Mouse (Mus musculus): ENCODE results near the gene Eomes. TPM values are rescaled to one million over a fixed set of nuclear protein-coding genes. Genes with fewer than 3 reads are reported as not detected.

The Eomes gene
- polyA plus RNA-seq, 1 experiment from 2014 or later: 28.3 TPM

GRCm38 (mm10) chr9:118488138-118488895, 10.3 kb downstream of the Eomes start:
- 1% methylated on average over 28 of the region's 28 CpGs for WGBS
- Histone ChIP-seq H3K4me2 (replicated peaks) (peak overlapping the region; percentile 62), H3K27me3 (peaks cover 47% of the 10 kb centered on the region), H3K9me3 (no peaks in the 10 kb centered on the region), H3K27ac (replicated peaks) (peak overlapping the region; percentile 48), H3K4me3 (peak overlapping the region; percentile 31), H3K9ac (replicated peaks) (peak overlapping the region; percentile 13; the same call in 1 of the 2 replicates), H3K4me1 (peaks cover 38% of the 10 kb centered on the region), H3K36me3 (no peaks in the 10 kb centered on the region)
- no peak for ATAC-seq (replicated peaks)

GRCm38 (mm10) chr9:118488896-118489578, 11.0 kb downstream of the Eomes start:
- peak overlapping the region; percentile 62 for H3K4me2 ChIP-seq (replicated peaks)
- H3K36me3 ChIP-seq: no peaks in the 10 kb centered on the region
- H3K9ac ChIP-seq (replicated peaks): peak overlapping the region; percentile 22; the same call in 1 of the 2 replicates
- peaks cover 38% of the 10 kb centered on the region for H3K4me1 ChIP-seq
- no peak; the same call in none of the 2 replicates for ATAC-seq (replicated peaks)
- H3K4me3 ChIP-seq: peak overlapping the region; percentile 31
- H3K9me3 ChIP-seq: no peaks in the 10 kb centered on the region
- 2% methylated on average over 20 of the region's 20 CpGs for whole genome bisulfite sequencing
- 0 out of 2 replicates have a peak overlapping the region, but pooled peaks have one; percentile 20 for H3K27ac ChIP-seq (replicated peaks)
- H3K27me3 ChIP-seq: peaks cover 40% of the 10 kb centered on the region

GRCm38 (mm10) chr9:118489579-118490019, 11.6 kb downstream of the Eomes start:
- Histone ChIP-seq H3K36me3 (no peaks in the 10 kb centered on the region), H3K4me3 (peak overlapping the region; percentile 31), H3K27me3 (peaks cover 34% of the 10 kb centered on the region), H3K4me2 (replicated peaks) (peak overlapping the region; percentile 62), H3K9me3 (no peaks in the 10 kb centered on the region), H3K9ac (replicated peaks) (peak overlapping the region; percentile 22; the same call in 1 of the 2 replicates), H3K27ac (replicated peaks) (no peak overlapping the region), H3K4me1 (peaks cover 34% of the 10 kb centered on the region)
- under 1% methylated on average over 16 of the region's 16 CpGs for WGBS
- peak; percentile 85 for ATAC-seq (replicated peaks)

- WGBS: 82% methylated on average over 4 of the region's 4 CpGs
- no peak overlapping the region for H3K27ac ChIP-seq (replicated peaks)
- ATAC-seq (replicated peaks): no peak
- no peak overlapping the region for H3K4me3 ChIP-seq
- H3K36me3 ChIP-seq: no peaks in the 10 kb centered on the region
- H3K4me2 ChIP-seq (replicated peaks): no peak overlapping the region
- H3K4me1 ChIP-seq: peaks cover 33% of the 10 kb centered on the region
- peaks cover 24% of the 10 kb centered on the region for H3K27me3 ChIP-seq
- no peaks in the 10 kb centered on the region for H3K9me3 ChIP-seq
- H3K9ac ChIP-seq (replicated peaks): no peak overlapping the region
Observed at GRCm38 (mm10) chr9:118491195-118491594, 13.2 kb downstream of the Eomes start.

- H3K4me1 ChIP-seq: peaks cover 14% of the 10 kb centered on the region
- no peak overlapping the region for H3K9ac ChIP-seq (replicated peaks)
- no peaks in the 10 kb centered on the region for H3K9me3 ChIP-seq
- H3K4me2 ChIP-seq (replicated peaks): no peak overlapping the region
- no peaks in the 10 kb centered on the region for H3K36me3 ChIP-seq
- H3K27ac ChIP-seq (replicated peaks): no peak overlapping the region
- H3K4me3 ChIP-seq: no peak overlapping the region
- peaks cover 8% of the 10 kb centered on the region; the same call in 1 of the 2 replicates for H3K27me3 ChIP-seq
- 88% methylated on average over 8 of the region's 8 CpGs for WGBS
- ATAC-seq (replicated peaks): no peak
Observed at GRCm38 (mm10) chr9:118492932-118493698, 15.1 kb downstream of the Eomes start.

GRCm38 (mm10) chr9:118494106-118494505, 16.1 kb downstream of the Eomes start:
- H3K9me3 ChIP-seq: no peaks in the 10 kb centered on the region
- no peak overlapping the region for H3K27ac ChIP-seq (replicated peaks)
- H3K9ac ChIP-seq (replicated peaks): no peak overlapping the region
- H3K36me3 ChIP-seq: no peaks in the 10 kb centered on the region
- ATAC-seq (replicated peaks): no peak
- 0 out of 2 replicates have a peak, but pooled peaks cover 4% of the 10 kb centered on the region for H3K27me3 ChIP-seq
- WGBS: 93% methylated on average over 5 of the region's 5 CpGs
- no peak overlapping the region for H3K4me3 ChIP-seq
- no peak overlapping the region for H3K4me2 ChIP-seq (replicated peaks)
- H3K4me1 ChIP-seq: peaks cover 4% of the 10 kb centered on the region

GRCm38 (mm10) chr9:118495933-118496332, 17.9 kb downstream of the Eomes start:
- Histone ChIP-seq H3K36me3 (no peaks in the 10 kb centered on the region), H3K4me1 (no peaks in the 10 kb centered on the region), H3K27ac (replicated peaks) (no peak overlapping the region), H3K4me2 (replicated peaks) (no peak overlapping the region), H3K9me3 (no peaks in the 10 kb centered on the region), H3K4me3 (no peak overlapping the region), H3K9ac (replicated peaks) (no peak overlapping the region), H3K27me3 (no peaks in the 10 kb centered on the region)
- no peak for ATAC-seq (replicated peaks)
- 90% methylated on average over 3 of the region's 3 CpGs for WGBS

- ATAC-seq (replicated peaks): no peak
- H3K4me1 ChIP-seq: no peaks in the 10 kb centered on the region
- H3K4me3 ChIP-seq: no peak overlapping the region
- H3K9me3 ChIP-seq: no peaks in the 10 kb centered on the region
- H3K27ac ChIP-seq (replicated peaks): no peak overlapping the region
- WGBS: 85% methylated on average over 3 of the region's 3 CpGs
- no peak overlapping the region for H3K4me2 ChIP-seq (replicated peaks)
- H3K9ac ChIP-seq (replicated peaks): no peak overlapping the region
- H3K27me3 ChIP-seq: no peaks in the 10 kb centered on the region
- no peaks in the 10 kb centered on the region for H3K36me3 ChIP-seq
Observed at GRCm38 (mm10) chr9:118496952-118497351, 18.9 kb downstream of the Eomes start.

GRCm38 (mm10) chr9:118498061-118498460, 20.0 kb downstream of the Eomes start:
- Histone ChIP-seq H3K36me3 (no peaks in the 10 kb centered on the region), H3K27me3 (no peaks in the 10 kb centered on the region), H3K9me3 (no peaks in the 10 kb centered on the region), H3K4me1 (no peaks in the 10 kb centered on the region), H3K4me2 (replicated peaks) (no peak overlapping the region), H3K9ac (replicated peaks) (no peak overlapping the region), H3K27ac (replicated peaks) (no peak overlapping the region), H3K4me3 (no peak overlapping the region)
- no peak for ATAC-seq (replicated peaks)
- 72% methylated on average over 7 of the region's 7 CpGs for WGBS

- Histone ChIP-seq H3K36me3 (no peaks in the 10 kb centered on the region), H3K27ac (replicated peaks) (no peak overlapping the region), H3K9ac (replicated peaks) (no peak overlapping the region), H3K27me3 (no peaks in the 10 kb centered on the region), H3K4me1 (0 out of 2 replicates have a peak, but pooled peaks cover 5% of the 10 kb centered on the region), H3K4me2 (replicated peaks) (no peak overlapping the region), H3K9me3 (no peaks in the 10 kb centered on the region), H3K4me3 (no peak overlapping the region)
- no peak for ATAC-seq (replicated peaks)
- WGBS: 75% methylated on average over 6 of the region's 6 CpGs
Observed at GRCm38 (mm10) chr9:118500963-118501362, 23.0 kb downstream of the Eomes start.

- ATAC-seq (replicated peaks): no peak
- no peak overlapping the region for H3K27ac ChIP-seq (replicated peaks)
- peaks cover 29% of the 10 kb centered on the region for H3K4me1 ChIP-seq
- H3K27me3 ChIP-seq: no peaks in the 10 kb centered on the region
- no peak overlapping the region for H3K9ac ChIP-seq (replicated peaks)
- 93% methylated on average over 3 of the region's 3 CpGs for WGBS
- H3K36me3 ChIP-seq: no peaks in the 10 kb centered on the region
- H3K4me2 ChIP-seq (replicated peaks): no peak overlapping the region
- no peaks in the 10 kb centered on the region for H3K9me3 ChIP-seq
- H3K4me3 ChIP-seq: no peak overlapping the region
Observed at GRCm38 (mm10) chr9:118504656-118505055, 26.6 kb downstream of the Eomes start.

GRCm38 (mm10) chr9:118506020-118506403, 28.0 kb downstream of the Eomes start, which contains the start of gene Golga4:
Gene Golga4 (plus strand): TSS chr9:118506267.
- no peaks in the 10 kb centered on the region for H3K9me3 ChIP-seq
- H3K36me3 ChIP-seq: no peaks in the 10 kb centered on the region
- H3K4me3 ChIP-seq: peak within 1 kb of the TSS; percentile 62
- peak within 1 kb of the TSS; percentile 59 for H3K27ac ChIP-seq (replicated peaks)
- H3K27me3 ChIP-seq: no peaks in the 10 kb centered on the region
- H3K4me2 ChIP-seq (replicated peaks): peak within 1 kb of the TSS; percentile 99
- H3K4me1 ChIP-seq: peaks cover 29% of the 10 kb centered on the region
- peak; percentile 94 for ATAC-seq (replicated peaks)
- under 1% methylated on average over 43 of the region's 43 CpGs for WGBS
- H3K9ac ChIP-seq (replicated peaks): peak within 1 kb of the TSS; percentile 73
